Mouse (Mus musculus): ENCODE data around the gene Slc17a9. TPM values are rescaled to one million over a fixed set of nuclear protein-coding genes. Genes with fewer than 3 reads are reported as not detected.

Gene Slc17a9
- total and polyA plus RNA-seq, 3 experiments, result 6.7 to 16.1 TPM; not detected in 1

DNA sequence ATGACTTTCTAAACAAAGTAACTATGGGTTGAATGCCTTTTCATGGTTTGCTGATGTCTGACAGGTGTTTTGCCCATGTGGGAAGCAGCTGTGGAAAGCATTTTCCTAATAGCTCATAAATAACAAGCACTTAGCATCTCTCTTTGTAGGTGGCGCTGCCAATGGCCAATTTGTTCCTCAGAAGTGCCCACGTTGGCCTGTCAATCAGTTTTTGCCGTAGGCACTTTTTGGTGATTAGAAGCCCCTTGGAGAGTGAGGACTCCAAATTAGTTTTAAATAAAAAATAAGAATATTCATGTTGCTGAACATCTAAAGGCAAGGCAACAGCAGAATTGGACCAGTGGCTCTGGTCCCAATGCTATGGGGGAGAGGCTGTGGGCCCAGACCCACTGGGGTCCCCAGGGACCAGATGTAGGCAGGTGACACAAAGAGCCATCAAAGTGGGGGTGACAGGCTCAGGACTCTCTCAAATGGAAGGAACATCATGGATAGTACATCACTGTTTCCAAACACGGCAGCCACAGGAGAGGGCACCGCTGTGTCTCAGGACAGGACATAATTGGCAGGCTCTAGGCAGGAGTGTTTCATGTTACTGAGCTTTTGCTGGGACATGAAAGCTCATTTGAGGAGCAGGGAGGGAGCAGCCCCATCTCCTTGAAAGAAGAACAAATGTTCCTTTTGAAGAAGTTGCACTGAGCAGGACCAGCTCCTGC is 30.1 kb downstream of the Slc17a9 start:
- Histone ChIP-seq H3K27ac (ENCODE audit: control insufficient read depth, low read depth, low read length) (no peak overlapping the region), H3K36me3 (ENCODE audit: control insufficient read depth in 1 of 2, insufficient read depth in 2 of 2, low read length in 2 of 2) (no peaks in the 10 kb centered on the region), H3K79me2 (ENCODE audit: control insufficient read depth, insufficient read depth, low read length, poor library complexity) (no peaks in the 10 kb centered on the region), H3K27me3 (ENCODE audit: control insufficient read depth in 1 of 2, insufficient read depth in 2 of 2, low read length in 2 of 2) (peaks cover 2 to 5% of the 10 kb centered on the region in 2 experiments; a peak in 3 of 4 replicates), H3K9ac (ENCODE audit: control insufficient read depth, low read depth, low read length, poor library complexity, severe bottlenecking) (no peak overlapping the region), H3K4me3 (ENCODE audit: control insufficient read depth in 1 of 2, insufficient read depth in 1 of 2, low read depth in 2 of 2, low read length in 2 of 2) (no peak overlapping the region), H3K4me1 (ENCODE audit: control insufficient read depth in 1 of 2, insufficient read depth in 2 of 2, low read length in 2 of 2) (no peaks in the 10 kb centered on the region), H3K9me3 (replicated peaks; ENCODE audit: insufficient read depth, low read length) (no peaks in the 10 kb centered on the region)
- no peak for DNase-seq (ENCODE audit: low read depth, low spot score)
- TF ChIP-seq TCF12 (IDR thresholded peaks at IDR 0.05; ENCODE audit: low read depth, low read length), result no peak
- no peak for TF ChIP-seq ETS1 (IDR thresholded peaks at IDR 0.05; ENCODE audit: low read depth, low read length)
- no peak for TF ChIP-seq SIN3A (IDR thresholded peaks at IDR 0.05; ENCODE audit: low read length)
- TF ChIP-seq USF1 (IDR thresholded peaks at IDR 0.05; ENCODE audit: low read depth, low read length), result no peak

DNA sequence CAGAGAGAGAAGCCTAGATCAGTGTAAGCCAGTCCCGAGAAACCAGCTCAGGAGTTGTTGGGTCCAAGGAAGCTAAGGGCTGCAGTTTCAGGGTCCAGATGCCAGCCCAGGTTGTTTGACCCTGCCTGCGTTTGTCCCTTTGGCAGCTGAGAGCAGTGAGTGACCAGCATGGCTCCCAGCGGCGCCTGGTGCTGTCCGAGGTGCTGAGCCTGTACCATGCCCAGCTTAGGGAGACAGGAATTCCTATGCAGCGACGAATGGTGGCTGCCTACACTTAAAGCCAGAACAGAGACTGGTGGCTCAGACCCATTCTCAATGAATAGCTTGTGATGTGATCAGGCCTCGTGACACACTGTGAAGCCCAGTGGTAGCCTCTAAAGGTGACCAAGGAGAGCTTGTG is 30.8 kb downstream of the Slc17a9 start:
- Histone ChIP-seq H3K27me3 (ENCODE audit: control insufficient read depth in 1 of 2, insufficient read depth in 2 of 2, low read length in 2 of 2) (peaks cover 2 to 5% of the 10 kb centered on the region in 2 experiments; a peak in 3 of 4 replicates), H3K4me1 (ENCODE audit: control insufficient read depth in 1 of 2, insufficient read depth in 2 of 2, low read length in 2 of 2) (no peaks in the 10 kb centered on the region), H3K79me2 (ENCODE audit: control insufficient read depth, insufficient read depth, low read length, poor library complexity) (no peaks in the 10 kb centered on the region), H3K9ac (ENCODE audit: control insufficient read depth, low read depth, low read length, poor library complexity, severe bottlenecking) (no peak overlapping the region), H3K4me3 (ENCODE audit: control insufficient read depth in 1 of 2, insufficient read depth in 1 of 2, low read depth in 2 of 2, low read length in 2 of 2) (no peak overlapping the region), H3K9me3 (replicated peaks; ENCODE audit: insufficient read depth, low read length) (no peaks in the 10 kb centered on the region), H3K27ac (ENCODE audit: control insufficient read depth, low read depth, low read length) (no peak overlapping the region), H3K36me3 (ENCODE audit: control insufficient read depth in 1 of 2, insufficient read depth in 2 of 2, low read length in 2 of 2) (no peaks in the 10 kb centered on the region)
- DNase-seq (ENCODE audit: low read depth, low spot score), result peak; percentile 28
- TF ChIP-seq MXI1 (IDR thresholded peaks at IDR 0.05; ENCODE audit: low read depth, low read length), result peak; percentile 28; the same call in 1 of the 2 replicates
- TF ChIP-seq SIN3A (IDR thresholded peaks at IDR 0.05; ENCODE audit: low read length), result no peak

DNA sequence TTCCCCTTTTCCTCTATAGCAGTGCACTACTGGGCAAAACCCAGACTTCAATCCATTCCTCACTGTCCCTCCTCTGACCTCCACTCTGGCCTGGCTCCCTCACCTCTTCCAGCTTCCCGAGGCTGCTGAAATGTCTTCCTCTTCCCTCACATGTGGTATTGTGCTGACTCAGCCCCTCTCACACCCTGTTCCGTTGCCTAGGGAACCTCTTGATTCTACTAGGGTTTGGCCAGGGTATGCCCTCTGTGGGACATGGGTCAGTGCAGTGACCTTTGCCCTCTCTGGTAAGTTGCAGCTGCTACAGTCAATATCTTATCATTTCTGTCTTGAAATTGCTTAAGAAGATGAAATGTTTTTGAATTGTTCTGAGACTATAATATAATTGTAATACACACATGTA is 31.7 kb downstream of the Slc17a9 start:
- Histone ChIP-seq H3K79me2 (ENCODE audit: control insufficient read depth, insufficient read depth, low read length, poor library complexity) (no peaks in the 10 kb centered on the region), H3K27ac (ENCODE audit: control insufficient read depth, low read depth, low read length) (no peak overlapping the region), H3K27me3 (ENCODE audit: control insufficient read depth in 1 of 2, insufficient read depth in 2 of 2, low read length in 2 of 2) (peaks cover 2 to 5% of the 10 kb centered on the region in 2 experiments; a peak in 3 of 4 replicates), H3K9me3 (replicated peaks; ENCODE audit: insufficient read depth, low read length) (no peaks in the 10 kb centered on the region), H3K9ac (ENCODE audit: control insufficient read depth, low read depth, low read length, poor library complexity, severe bottlenecking) (no peak overlapping the region), H3K36me3 (ENCODE audit: control insufficient read depth in 1 of 2, insufficient read depth in 2 of 2, low read length in 2 of 2) (no peaks in the 10 kb centered on the region), H3K4me3 (ENCODE audit: control insufficient read depth in 1 of 2, insufficient read depth in 1 of 2, low read depth in 2 of 2, low read length in 2 of 2) (no peak overlapping the region), H3K4me1 (ENCODE audit: control insufficient read depth in 1 of 2, insufficient read depth in 2 of 2, low read length in 2 of 2) (no peaks in the 10 kb centered on the region)
- DNase-seq (ENCODE audit: low read depth, low spot score), result no peak
- TF ChIP-seq MAX (IDR thresholded peaks at IDR 0.05; ENCODE audit: low read length) (no peak), ZMIZ1 (IDR thresholded peaks at IDR 0.05; ENCODE audit: low read depth, low read length) (no peak), GATA1 (IDR thresholded peaks at IDR 0.05; ENCODE audit: low read depth, low read length) (no peak), BHLHE40 (IDR thresholded peaks at IDR 0.05; ENCODE audit: borderline replicate concordance, low read depth, low read length) (no peak), TAL1 (IDR thresholded peaks at IDR 0.05; ENCODE audit: low read length) (no peak), HCFC1 (IDR thresholded peaks at IDR 0.05; ENCODE audit: low read depth, low read length) (no peak), E2F4 (IDR thresholded peaks at IDR 0.05; ENCODE audit: borderline replicate concordance, low read depth, low read length) (no peak), ZKSCAN1 (IDR thresholded peaks at IDR 0.05; ENCODE audit: low read depth, low read length) (no peak), CTCF (IDR thresholded peaks at IDR 0.05 in 2 of 3, conservative IDR thresholded peaks at IDR 0.05 in 1 of 3; ENCODE audit: control insufficient read depth in 1 of 3, insufficient read depth in 1 of 3, low read depth in 2 of 3, low read length in 3 of 3, poor library complexity in 1 of 3, severe bottlenecking in 1 of 3) (no peak), UBTF (IDR thresholded peaks at IDR 0.05; ENCODE audit: borderline replicate concordance, insufficient read depth, low read depth, low read length) (no peak), KAT2A (conservative IDR thresholded peaks at IDR 0.05; ENCODE audit: low read depth, low read length) (no peak), RAD21 (IDR thresholded peaks at IDR 0.05; ENCODE audit: low read depth, low read length) (no peak), ETS1 (IDR thresholded peaks at IDR 0.05; ENCODE audit: low read depth, low read length) (no peak), NRF1 (IDR thresholded peaks at IDR 0.05; ENCODE audit: insufficient read depth, low read depth, low read length, poor library complexity, severe bottlenecking) (no peak), POLR2AphosphoS5 (IDR thresholded peaks at IDR 0.05; ENCODE audit: borderline replicate concordance, low read depth, low read length) (no peak), MAFK (IDR thresholded peaks at IDR 0.05; ENCODE audit: borderline replicate concordance, low read depth, low read length) (no peak)

All from MEL (cell line).